Mouse (Mus musculus): ENCODE measurements around the gene Dnajb13. TPM values are rescaled to one million over a fixed set of nuclear protein-coding genes. Genes with fewer than 3 reads are reported as not detected.
A peak's percentile ranks its signal among the peaks of the same experiment; 100 is the strongest.

Dnajb13 gene
- total and polyA plus RNA-seq, 3 experiments = 2.0 to 3.6 TPM; not detected in 1

GRCm38 (mm10) chr7:100530766-100531165, 16.0 kb upstream of the Dnajb13 start:
- TF ChIP-seq UBTF (IDR thresholded peaks at IDR 0.05; ENCODE audit: borderline replicate concordance, insufficient read depth, low read depth, low read length) (no peak), RCOR1 (IDR thresholded peaks at IDR 0.05; ENCODE audit: low read depth, low read length) (no peak), MYB (IDR thresholded peaks at IDR 0.05; ENCODE audit: low read depth, low read length) (no peak), POLR2AphosphoS2 (IDR thresholded peaks at IDR 0.05; ENCODE audit: low read length) (no peak), CHD1 (IDR thresholded peaks at IDR 0.05; ENCODE audit: low read depth, low read length) (no peak), ELF1 (IDR thresholded peaks at IDR 0.05; ENCODE audit: low read depth, low read length) (no peak), SIN3A (IDR thresholded peaks at IDR 0.05; ENCODE audit: low read length) (no peak), CTCF (IDR thresholded peaks at IDR 0.05 in 2 of 3, conservative IDR thresholded peaks at IDR 0.05 in 1 of 3; ENCODE audit: control insufficient read depth in 1 of 3, insufficient read depth in 1 of 3, low read depth in 2 of 3, low read length in 3 of 3, poor library complexity in 1 of 3, severe bottlenecking in 1 of 3) (no peak), ETS1 (IDR thresholded peaks at IDR 0.05; ENCODE audit: low read depth, low read length) (no peak), RAD21 (IDR thresholded peaks at IDR 0.05; ENCODE audit: low read depth, low read length) (no peak), MEF2A (IDR thresholded peaks at IDR 0.05; ENCODE audit: extremely low read depth, insufficient replicate concordance, low read depth, low read length, poor library complexity, severe bottlenecking) (no peak), MAX (IDR thresholded peaks at IDR 0.05; ENCODE audit: low read length) (no peak), NELFE (IDR thresholded peaks at IDR 0.05; ENCODE audit: low read depth, low read length) (no peak), MXI1 (IDR thresholded peaks at IDR 0.05; ENCODE audit: low read depth, low read length) (no peak), MYC (IDR thresholded peaks at IDR 0.05; ENCODE audit: low read depth, low read length) (no peak), BHLHE40 (IDR thresholded peaks at IDR 0.05; ENCODE audit: borderline replicate concordance, low read depth, low read length) (no peak), E2F4 (IDR thresholded peaks at IDR 0.05; ENCODE audit: borderline replicate concordance, low read depth, low read length) (no peak), TCF12 (IDR thresholded peaks at IDR 0.05; ENCODE audit: low read depth, low read length) (no peak), SMC3 (IDR thresholded peaks at IDR 0.05; ENCODE audit: low read depth, low read length) (no peak), USF1 (IDR thresholded peaks at IDR 0.05; ENCODE audit: low read depth, low read length) (no peak)
- Histone ChIP-seq H3K36me3 (ENCODE audit: control insufficient read depth in 1 of 2, insufficient read depth in 2 of 2, low read length in 2 of 2) (peaks cover 0 to 5% of the 10 kb centered on the region in 2 experiments; a peak in 2 of 4 replicates), H3K27ac (ENCODE audit: control insufficient read depth, low read depth, low read length) (no peak overlapping the region), H3K4me3 (ENCODE audit: control insufficient read depth in 1 of 2, insufficient read depth in 1 of 2, low read depth in 2 of 2, low read length in 2 of 2) (no peak overlapping the region), H3K9ac (ENCODE audit: control insufficient read depth, low read depth, low read length, poor library complexity, severe bottlenecking) (no peak overlapping the region), H3K79me2 (ENCODE audit: control insufficient read depth, insufficient read depth, low read length, poor library complexity) (no peaks in the 10 kb centered on the region), H3K4me1 (ENCODE audit: control insufficient read depth in 1 of 2, insufficient read depth in 2 of 2, low read length in 2 of 2) (peaks cover 3 to 12% of the 10 kb centered on the region in 2 experiments), H3K27me3 (ENCODE audit: control insufficient read depth in 1 of 2, insufficient read depth in 2 of 2, low read length in 2 of 2) (no peaks in the 10 kb centered on the region), H3K9me3 (replicated peaks; ENCODE audit: insufficient read depth, low read length) (no peaks in the 10 kb centered on the region)
- no peak for DNase-seq (ENCODE audit: low read depth, low spot score)

- H3K27me3 ChIP-seq (ENCODE audit: control insufficient read depth in 1 of 2, insufficient read depth in 2 of 2, low read length in 2 of 2) = no peaks in the 10 kb centered on the region
- H3K27ac ChIP-seq (ENCODE audit: control insufficient read depth, low read depth, low read length) = peak overlapping the region; percentile 4; the same call in 1 of the 2 replicates
- peak overlapping the region; percentile 18 to 19; a peak in 2 of 4 replicates for H3K4me3 ChIP-seq (ENCODE audit: control insufficient read depth in 1 of 2, insufficient read depth in 1 of 2, low read depth in 2 of 2, low read length in 2 of 2)
- no peaks in the 10 kb centered on the region for H3K79me2 ChIP-seq (ENCODE audit: control insufficient read depth, insufficient read depth, low read length, poor library complexity)
- no peak for TF ChIP-seq JUND (IDR thresholded peaks at IDR 0.05; ENCODE audit: low read depth, low read length)
- peak; percentile 46 to 58; a peak in 3 of 4 replicates for TF ChIP-seq EP300 (IDR thresholded peaks at IDR 0.05; ENCODE audit: low read depth in 1 of 2, low read length in 2 of 2)
- 0 out of 2 replicates have a peak, but pooled peaks have one; percentile 44 for TF ChIP-seq ZNF384 (IDR thresholded peaks at IDR 0.05; ENCODE audit: low read depth, low read length)
- no peak for TF ChIP-seq E2F4 (IDR thresholded peaks at IDR 0.05; ENCODE audit: borderline replicate concordance, low read depth, low read length)
- TF ChIP-seq KAT2A (conservative IDR thresholded peaks at IDR 0.05; ENCODE audit: low read depth, low read length) = no peak
- no peaks in the 10 kb centered on the region for H3K9me3 ChIP-seq (replicated peaks; ENCODE audit: insufficient read depth, low read length)
- H3K4me1 ChIP-seq (ENCODE audit: control insufficient read depth in 1 of 2, insufficient read depth in 2 of 2, low read length in 2 of 2) = peaks cover 0 to 9% of the 10 kb centered on the region in 2 experiments; a peak in 2 of 4 replicates
- H3K36me3 ChIP-seq (ENCODE audit: control insufficient read depth in 1 of 2, insufficient read depth in 2 of 2, low read length in 2 of 2) = peaks cover 0 to 3% of the 10 kb centered on the region in 2 experiments; a peak in 2 of 4 replicates
- DNase-seq (ENCODE audit: low read depth, low spot score) = peak; percentile 64
- peak overlapping the region; percentile 4 for H3K9ac ChIP-seq (ENCODE audit: control insufficient read depth, low read depth, low read length, poor library complexity, severe bottlenecking)
Observed at GRCm38 (mm10) chr7:100524669-100525068, 9.9 kb upstream of the Dnajb13 start.

All from MEL (cell line).